Mouse (Mus musculus) myocyte (in vitro differentiated cells): ENCODE measurements around the gene Suclg2. TPM values are rescaled to one million over a fixed set of nuclear protein-coding genes. Genes with fewer than 3 reads are reported as not detected.

ENCODE experiments used
- H3K27me3 ChIP-seq: one replicate; pipeline ENCODE4 v1.6.1; 2011; ENCODE audit not compliant: control insufficient read depth, insufficient read depth, insufficient read length
- H3K36me3 ChIP-seq: one replicate; pipeline ENCODE4 v1.6.1; 2011; ENCODE audit not compliant: control insufficient read depth, insufficient read depth
- H3K4me2 ChIP-seq: one replicate; pipeline ENCODE4 v1.6.1; 2011; ENCODE audit warnings: low read depth, control low read depth
- H3K4me3 ChIP-seq: one replicate; pipeline ENCODE4 v1.5.1; 2011; ENCODE audit warnings: mild to moderate bottlenecking, control low read depth, moderate library complexity
- H3K79me2 ChIP-seq: one replicate; pipeline ENCODE4 v1.6.1; 2011; ENCODE audit not compliant: control insufficient read depth, insufficient read depth
- H3ac ChIP-seq: one replicate; pipeline ENCODE4 v1.6.1; 2011; ENCODE audit not compliant: control insufficient read depth, insufficient read length
- CEBPB ChIP-seq: IDR thresholded peaks from 2 replicates; pipeline ENCODE4 v1.6.1; 2011; ENCODE audit warnings: mild to moderate bottlenecking, moderate library complexity; ENCODE audit not compliant: poor library complexity, insufficient read depth, severe bottlenecking
- E2F4 ChIP-seq: IDR thresholded peaks from one replicate; pipeline ENCODE4 v1.6.1; 2011; ENCODE audit warnings: mild to moderate bottlenecking, control low read depth, moderate library complexity; ENCODE audit not compliant: insufficient read depth
- MAX ChIP-seq: IDR thresholded peaks from one replicate; pipeline ENCODE4 v1.6.1; 2011; ENCODE audit warnings: low read depth, mild to moderate bottlenecking, control low read depth
- MYOD1 ChIP-seq, 3 experiments: IDR thresholded peaks; one replicate each; pipeline ENCODE4 v1.6.1; 2011; ENCODE audit warnings: control low read depth in 2 of 3, low read depth in 2 of 3, mild to moderate bottlenecking in 2 of 3, moderate library complexity in 1 of 3; ENCODE audit not compliant: insufficient read length in 2 of 3, control insufficient read depth in 1 of 3
- MYOG ChIP-seq, 3 experiments: IDR thresholded peaks; one replicate each; pipeline ENCODE4 v1.6.1; 2011; ENCODE audit warnings: control low read depth in 2 of 3, low read depth in 2 of 3, mild to moderate bottlenecking in 2 of 3; ENCODE audit not compliant: insufficient read length in 2 of 3, control insufficient read depth in 1 of 3, insufficient read depth in 1 of 3
- POLR2A ChIP-seq: IDR thresholded peaks from one replicate; pipeline ENCODE4 v1.6.1; 2011; ENCODE audit warnings: low read depth, mild to moderate bottlenecking, control low read depth, moderate library complexity; ENCODE audit not compliant: insufficient read length
- POLR2AphosphoS2 ChIP-seq: IDR thresholded peaks from one replicate; pipeline ENCODE4 v1.6.1; 2011; ENCODE audit warnings: low read depth, control low read depth; ENCODE audit not compliant: insufficient read length
- REST ChIP-seq: IDR thresholded peaks from one replicate; pipeline ENCODE4 v1.6.1; 2011; ENCODE audit warnings: mild to moderate bottlenecking, control low read depth, moderate library complexity; ENCODE audit not compliant: insufficient read depth, insufficient read length
- SRF ChIP-seq: IDR thresholded peaks from one replicate; pipeline ENCODE4 v1.6.1; 2011; ENCODE audit warnings: low read depth; ENCODE audit not compliant: control insufficient read depth, insufficient read length
- TCF12 ChIP-seq: IDR thresholded peaks from one replicate; pipeline ENCODE4 v1.6.1; 2011; ENCODE audit warnings: mild to moderate bottlenecking, control low read depth; ENCODE audit not compliant: poor library complexity, insufficient read depth, severe bottlenecking
- TCF3 ChIP-seq: IDR thresholded peaks from one replicate; pipeline ENCODE4 v1.6.1; 2011; ENCODE audit warnings: low read depth, control low read depth; ENCODE audit not compliant: insufficient read length
- USF1 ChIP-seq: IDR thresholded peaks from one replicate; pipeline ENCODE4 v1.6.1; 2011; ENCODE audit warnings: low read depth, mild to moderate bottlenecking, control low read depth, moderate library complexity
- polyA plus RNA-seq: library from polyadenylated mRNA; unstranded; fragments of >200 nt; fragmentation: generic; extraction: Trizol; gene quantifications from one replicate; pipeline ENCODE4 v1.2.1, GENCODE M21; 2012; ENCODE audit warnings: missing spikeins

Suclg2 gene
- polyA plus RNA-seq, 1 experiment, result 13.9 TPM

- Histone ChIP-seq H3K36me3 (no peaks in the 10 kb centered on the region), H3ac (no peak overlapping the region), H3K4me2 (no peak overlapping the region), H3K4me3 (no peak overlapping the region), H3K79me2 (no peaks in the 10 kb centered on the region), H3K27me3 (no peaks in the 10 kb centered on the region)
- TF ChIP-seq POLR2AphosphoS2, result no peak
These were observed 23.7 kb downstream of the Suclg2 start for GRCm38 (mm10) chr6:95694910-95695309.

GRCm38 (mm10) chr6:95685242-95685641 lies 33.4 kb downstream of the Suclg2 start:
- Histone ChIP-seq H3ac (no peak overlapping the region), H3K36me3 (no peaks in the 10 kb centered on the region), H3K4me2 (no peak overlapping the region), H3K4me3 (no peak overlapping the region), H3K27me3 (no peaks in the 10 kb centered on the region), H3K79me2 (no peaks in the 10 kb centered on the region)
- no peak for TF ChIP-seq MAX
- no peak for TF ChIP-seq POLR2AphosphoS2
- no peak for TF ChIP-seq MYOG (IDR thresholded peaks at IDR 0.05; ENCODE audit: control insufficient read depth in 1 of 3, insufficient read depth in 1 of 3, insufficient read length in 2 of 3, low read depth in 2 of 3)
- no peak for TF ChIP-seq TCF12
- TF ChIP-seq TCF3, result no peak
- no peak for TF ChIP-seq REST
- no peak for TF ChIP-seq E2F4

- Histone ChIP-seq H3K27me3 (no peaks in the 10 kb centered on the region), H3K4me3 (no peak overlapping the region), H3ac (no peak overlapping the region), H3K79me2 (no peaks in the 10 kb centered on the region), H3K4me2 (no peak overlapping the region), H3K36me3 (no peaks in the 10 kb centered on the region)
- TF ChIP-seq REST, result no peak
- no peak for TF ChIP-seq MYOD1 (IDR thresholded peaks at IDR 0.05; ENCODE audit: control insufficient read depth in 1 of 3, insufficient read length in 2 of 3, low read depth in 2 of 3)
These were observed 38.9 kb downstream of the Suclg2 start for GRCm38 (mm10) chr6:95679718-95680117.

- Histone ChIP-seq H3ac (no peak overlapping the region), H3K79me2 (no peaks in the 10 kb centered on the region)
- TF ChIP-seq TCF3 (no peak), MAX (no peak), TCF12 (no peak), USF1 (no peak), SRF (no peak), CEBPB (no peak), MYOG (IDR thresholded peaks at IDR 0.05; ENCODE audit: control insufficient read depth in 1 of 3, insufficient read depth in 1 of 3, insufficient read length in 2 of 3, low read depth in 2 of 3) (no peak), MYOD1 (IDR thresholded peaks at IDR 0.05; ENCODE audit: control insufficient read depth in 1 of 3, insufficient read length in 2 of 3, low read depth in 2 of 3) (no peak), E2F4 (no peak), REST (no peak), POLR2AphosphoS2 (no peak), POLR2A (no peak)
These were observed 39.3 kb downstream of the Suclg2 start for GRCm38 (mm10) chr6:95679261-95679660.

GRCm38 (mm10) chr6:95676951-95677350 lies 41.6 kb downstream of the Suclg2 start:
- Histone ChIP-seq H3K4me3 (no peak overlapping the region), H3K36me3 (no peaks in the 10 kb centered on the region), H3K79me2 (no peaks in the 10 kb centered on the region), H3K27me3 (no peaks in the 10 kb centered on the region), H3K4me2 (no peak overlapping the region), H3ac (no peak overlapping the region)
- TF ChIP-seq USF1 (no peak), MYOG (IDR thresholded peaks at IDR 0.05; ENCODE audit: control insufficient read depth in 1 of 3, insufficient read depth in 1 of 3, insufficient read length in 2 of 3, low read depth in 2 of 3) (no peak), CEBPB (no peak), MAX (no peak), POLR2AphosphoS2 (no peak), TCF3 (no peak), TCF12 (no peak), REST (no peak), POLR2A (no peak)

More at GRCm38 (mm10) chr6:95679261-95679660, 39.3 kb downstream of the Suclg2 start:
- Histone ChIP-seq H3K4me2 (no peak overlapping the region), H3K36me3 (no peaks in the 10 kb centered on the region), H3K27me3 (no peaks in the 10 kb centered on the region), H3K4me3 (no peak overlapping the region)
